Mouse (Mus musculus) spleen, embryonic (tissue): Measurements from ENCODE around the gene Olfr424.

Experiments
- CTCF ChIA-PET: fragments of 350-600 bp; sonication (Branson Sonifier 250); formaldehyde crosslinking; loops from one replicate; lab custom pipeline; 2022; lab: Charles Lee

The Olfr424 gene

GRCm38 (mm10) chr1:174131217-174131616 lies at the start of gene Olfr424:
Gene Olfr424, plus strand, starts transcription at chr1:174131517.
- CTCF ChIA-PET = no interaction called here

GRCm38 (mm10) chr1:174084031-174084430 lies 47.3 kb upstream of the Olfr424 start, which contains the start of gene Olfr429:
Gene Olfr429, plus strand, starts transcription at chr1:174084331.
- CTCF ChIA-PET = no interaction called here

DNA sequence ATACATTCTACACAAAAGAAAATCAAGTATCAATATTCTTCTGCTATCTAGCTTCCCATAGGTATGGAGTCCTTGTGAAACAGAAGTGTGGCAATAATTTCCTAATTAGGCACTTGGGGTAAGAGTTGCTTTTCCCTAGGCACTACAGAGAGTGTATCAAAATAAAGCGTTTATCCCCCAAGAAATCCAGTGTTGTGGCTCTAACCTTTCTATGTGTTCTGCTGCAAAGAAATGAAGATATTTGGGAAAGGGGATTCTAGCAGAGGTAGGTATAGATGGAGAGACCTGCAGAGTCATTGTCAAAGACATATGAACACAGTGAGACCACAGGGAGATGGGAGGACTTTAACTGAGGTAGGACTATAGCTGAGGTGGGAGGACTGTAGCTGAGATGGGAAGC lies 34.7 kb upstream of the Olfr424 start, which contains the start of gene Olfr427:
Olfr427 (plus strand) TSS at position 301 of the 400 bp plus-strand sequence.
- CTCF ChIA-PET = no interaction called here

DNA sequence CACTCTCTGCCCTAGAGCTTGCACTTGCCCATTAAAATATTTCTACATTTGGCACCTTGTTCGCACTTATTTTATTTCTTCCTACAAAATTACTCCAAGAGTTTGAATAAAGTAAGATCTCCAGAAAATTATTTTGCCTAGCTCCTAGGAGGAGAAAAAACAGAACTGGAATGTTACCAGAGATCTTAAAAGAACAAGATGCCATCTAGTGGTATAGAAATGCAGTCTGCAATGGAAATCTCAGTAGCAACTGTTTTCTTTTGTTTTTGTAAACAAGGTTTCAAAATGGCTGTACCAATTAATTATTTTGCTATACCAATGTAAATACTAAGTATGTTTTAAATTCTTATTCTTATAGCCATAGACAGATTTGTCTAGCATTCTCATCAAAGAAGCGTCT lies 27.6 kb upstream of the Olfr424 start:
- CTCF ChIA-PET = no interaction called here

DNA sequence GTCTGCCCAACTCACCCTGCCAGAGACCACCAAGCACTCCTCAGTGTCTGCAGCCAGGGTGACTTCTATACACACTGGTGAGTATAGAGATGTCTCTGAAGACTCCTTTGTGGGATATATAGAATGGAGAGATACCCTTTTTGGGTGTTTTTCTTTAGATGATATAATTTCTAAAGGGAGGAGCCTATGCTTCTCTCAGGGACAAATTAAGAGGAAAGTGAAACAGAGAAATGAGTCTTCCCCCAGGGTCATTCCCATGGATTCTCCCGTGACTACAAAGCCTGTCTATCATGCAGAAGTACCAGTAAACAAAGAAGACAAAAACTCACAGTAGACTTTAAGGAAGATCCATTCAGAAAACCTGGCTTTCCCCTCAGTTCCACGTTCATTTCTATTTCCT lies 10.3 kb upstream of the Olfr424 start, which contains the start of gene Olfr231:
Olfr231 (minus strand) TSS at position 101 of the 400 bp plus-strand sequence.
- CTCF ChIA-PET = no interaction called here

GRCm38 (mm10) chr1:174131999-174132398 lies 682 bp downstream of the Olfr424 start:
- CTCF ChIA-PET = no interaction called here

- CTCF ChIA-PET = no interaction called here
These were observed 10.1 kb downstream of the Olfr424 start for GRCm38 (mm10) chr1:174141384-174141783.

DNA sequence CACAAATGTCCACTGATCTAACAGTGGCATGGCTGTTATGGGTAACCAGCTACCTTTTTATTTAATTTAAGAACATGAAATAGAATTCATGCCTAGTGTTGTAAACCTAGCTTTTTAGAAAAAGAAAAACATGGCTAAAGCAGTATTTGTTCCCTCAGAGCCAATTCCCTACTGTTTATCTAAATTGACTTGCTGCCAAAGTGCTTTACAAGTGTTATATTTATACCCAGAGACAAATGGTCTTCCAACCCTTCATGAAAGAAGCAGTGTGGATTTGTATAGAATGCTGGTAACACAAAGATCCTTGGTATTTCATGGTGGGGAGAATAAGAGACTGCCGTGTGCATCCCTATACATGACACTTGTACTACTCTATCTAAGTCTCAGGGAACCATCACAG lies 15.4 kb downstream of the Olfr424 start:
- CTCF ChIA-PET = no interaction called here

DNA sequence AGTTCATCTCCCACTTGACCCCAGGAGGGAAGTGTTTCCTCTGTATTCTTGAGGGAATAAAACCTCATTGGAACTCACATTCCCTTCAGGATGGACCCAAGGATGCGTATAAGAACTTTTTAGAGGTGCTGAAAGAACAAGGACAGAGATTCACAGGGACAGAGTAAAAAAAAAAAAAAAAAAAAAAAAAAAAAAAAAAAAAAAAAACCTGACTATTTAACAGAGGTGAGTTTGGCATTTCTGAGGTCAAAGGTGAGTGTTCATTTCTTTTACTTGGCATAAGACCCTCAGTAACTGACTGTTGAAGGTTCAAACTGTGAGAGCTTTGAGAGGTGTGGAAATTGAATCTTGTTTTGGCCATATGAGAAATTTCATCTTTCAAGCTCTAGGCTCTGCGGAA lies 18.0 kb downstream of the Olfr424 start:
- CTCF ChIA-PET = no interaction called here

GRCm38 (mm10) chr1:174155333-174155732 lies 24.0 kb downstream of the Olfr424 start, which contains the start of gene Olfr420:
Gene Olfr420, plus strand, starts transcription at chr1:174155633.
- CTCF ChIA-PET = no interaction called here

DNA sequence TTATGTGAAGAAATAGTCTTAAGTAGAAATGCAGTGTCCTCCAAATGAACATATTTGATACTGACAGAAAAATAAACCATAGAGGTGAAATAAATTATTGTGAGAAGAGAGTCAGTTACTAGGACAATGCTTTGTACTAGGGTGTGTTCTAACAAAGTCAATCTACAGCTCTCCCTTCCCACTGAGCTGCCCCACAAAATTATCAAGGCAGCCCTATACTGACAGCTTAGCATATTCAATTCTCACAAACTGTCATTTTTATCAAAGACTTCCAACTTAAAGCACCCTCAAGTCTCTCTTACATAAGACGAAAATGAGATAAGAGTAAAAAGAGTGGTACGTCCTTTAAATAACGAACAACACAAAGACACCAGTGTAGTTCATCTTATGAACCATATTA lies 26.3 kb downstream of the Olfr424 start:
- CTCF ChIA-PET = no interaction called here

DNA sequence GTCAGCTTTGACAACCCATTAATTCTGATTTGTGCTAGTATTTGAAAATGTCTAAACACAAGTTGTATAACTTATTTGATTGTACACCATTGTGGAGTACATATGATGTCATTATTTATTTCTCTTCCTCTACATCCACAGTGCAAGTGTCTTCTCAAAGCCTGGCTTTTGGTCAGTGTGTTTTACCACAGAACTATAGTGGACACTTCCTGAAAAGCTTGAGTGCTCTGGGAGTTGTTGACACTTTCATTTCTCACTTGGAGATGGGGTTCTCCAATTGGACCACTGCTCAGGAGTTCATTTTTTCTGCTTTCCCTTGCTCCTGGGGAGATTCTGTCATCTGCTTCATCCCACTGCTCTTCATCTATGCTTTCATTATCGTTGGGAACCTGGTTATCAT lies 27.2 kb downstream of the Olfr424 start:
- CTCF ChIA-PET = no interaction called here

DNA sequence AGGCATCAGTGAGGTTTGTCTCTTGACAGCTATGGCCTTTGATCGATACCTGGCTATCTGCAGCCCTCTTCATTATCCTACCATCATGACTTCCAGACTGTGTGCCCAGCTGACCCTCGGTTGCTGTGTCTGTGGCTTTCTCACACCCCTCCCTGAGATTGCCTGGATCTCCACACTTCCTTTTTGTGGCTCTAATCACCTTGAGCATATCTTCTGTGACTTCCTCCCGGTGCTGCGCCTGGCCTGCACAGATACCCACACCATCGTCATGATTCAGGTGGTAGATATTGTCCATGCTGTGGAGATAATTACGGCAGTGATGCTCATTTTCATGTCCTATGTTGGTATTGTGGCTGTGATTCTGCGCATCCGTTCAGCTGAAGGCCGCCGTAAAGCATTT lies 27.8 kb downstream of the Olfr424 start:
- CTCF ChIA-PET = no interaction called here

- CTCF ChIA-PET = no interaction called here
These were observed 37.7 kb downstream of the Olfr424 start for GRCm38 (mm10) chr1:174169024-174169423.

DNA sequence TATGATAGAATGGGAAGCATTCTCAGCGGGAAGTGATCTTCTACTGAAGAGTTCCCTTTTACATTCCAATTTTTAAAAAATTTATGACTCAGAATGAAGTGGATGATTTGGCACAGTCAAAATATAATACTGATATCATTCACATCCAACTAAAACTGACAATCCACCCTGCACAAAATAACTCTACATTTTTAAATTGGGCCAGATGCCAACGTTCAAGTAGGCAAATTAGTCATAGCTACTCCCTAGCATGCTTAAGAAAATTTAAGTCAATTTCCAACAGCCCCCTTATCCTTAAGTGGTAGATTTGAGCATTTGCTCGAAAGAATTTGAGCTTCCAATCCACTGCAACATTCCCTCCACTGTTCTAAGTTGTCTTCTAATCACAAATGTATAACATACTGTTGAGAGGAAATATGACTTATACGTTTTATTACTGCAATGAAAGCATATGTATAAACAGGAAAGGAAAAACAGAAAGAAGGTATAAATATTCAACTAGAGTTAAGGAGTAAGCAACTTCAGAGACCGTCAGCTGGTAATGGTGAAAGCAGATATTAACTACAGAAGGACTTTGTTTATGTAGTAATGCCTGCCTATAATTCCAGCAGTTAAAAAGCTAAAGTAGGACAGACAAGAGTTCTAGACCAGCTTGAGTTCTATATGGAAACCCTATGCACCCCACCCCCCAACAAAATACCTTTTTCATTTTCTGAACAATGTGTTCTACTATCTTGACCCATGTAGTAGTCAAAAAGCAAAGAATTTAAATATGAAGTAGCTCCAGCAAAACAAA lies 39.6 kb downstream of the Olfr424 start:
- CTCF ChIA-PET = no interaction called here

DNA sequence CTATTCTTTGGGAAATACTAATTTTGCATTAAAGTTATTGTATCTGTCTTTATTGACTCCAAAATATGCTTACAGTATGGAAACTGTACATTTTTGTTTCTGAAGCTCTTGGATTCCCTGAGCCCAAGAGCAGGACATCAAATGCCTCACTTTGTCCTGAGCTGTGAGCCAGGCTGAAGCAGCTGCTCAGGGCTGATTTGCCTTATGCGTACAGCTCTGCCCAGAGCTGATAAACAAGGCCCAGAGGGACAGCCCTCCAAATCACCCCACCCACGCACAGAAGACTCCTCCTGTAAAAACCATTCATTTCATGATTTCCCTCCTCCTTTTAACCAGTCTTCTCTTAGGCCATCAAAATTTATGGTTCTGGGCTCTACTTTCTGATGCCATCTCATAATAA lies 40.2 kb downstream of the Olfr424 start:
- CTCF ChIA-PET = no interaction called here

DNA sequence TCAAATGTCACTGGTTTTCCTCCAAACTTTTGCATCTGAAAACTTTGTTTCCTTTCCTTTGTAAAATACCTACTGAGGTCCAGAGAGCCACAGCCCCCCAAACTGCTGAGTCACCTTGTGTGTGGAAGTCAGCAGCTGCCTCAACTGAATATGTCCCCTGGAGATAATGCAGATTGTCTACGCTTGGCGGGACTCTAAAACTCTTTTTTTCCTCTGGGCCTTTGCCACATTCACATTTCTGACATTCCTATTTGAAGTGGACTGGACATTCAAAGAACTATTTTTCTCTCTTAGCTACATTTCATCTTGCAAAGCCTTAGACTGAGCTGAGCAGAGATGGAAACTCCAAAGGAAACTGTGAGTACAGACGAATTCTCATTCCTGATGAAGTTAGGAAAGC lies 41.3 kb downstream of the Olfr424 start, which contains the start of gene Spta1:
Spta1 (plus strand) TSS at position 172 of the 400 bp plus-strand sequence.
- CTCF ChIA-PET = no interaction called here
